Mouse (Mus musculus): ENCODE data around the gene Itsn1. TPM values are rescaled to one million over a fixed set of nuclear protein-coding genes. Genes with fewer than 3 reads are reported as not detected.
A peak's percentile ranks its signal among the peaks of the same experiment; 100 is the strongest.

Gene Itsn1
- polyA plus RNA-seq, 1 experiment from 2014 or later: 7.8 TPM

DNA sequence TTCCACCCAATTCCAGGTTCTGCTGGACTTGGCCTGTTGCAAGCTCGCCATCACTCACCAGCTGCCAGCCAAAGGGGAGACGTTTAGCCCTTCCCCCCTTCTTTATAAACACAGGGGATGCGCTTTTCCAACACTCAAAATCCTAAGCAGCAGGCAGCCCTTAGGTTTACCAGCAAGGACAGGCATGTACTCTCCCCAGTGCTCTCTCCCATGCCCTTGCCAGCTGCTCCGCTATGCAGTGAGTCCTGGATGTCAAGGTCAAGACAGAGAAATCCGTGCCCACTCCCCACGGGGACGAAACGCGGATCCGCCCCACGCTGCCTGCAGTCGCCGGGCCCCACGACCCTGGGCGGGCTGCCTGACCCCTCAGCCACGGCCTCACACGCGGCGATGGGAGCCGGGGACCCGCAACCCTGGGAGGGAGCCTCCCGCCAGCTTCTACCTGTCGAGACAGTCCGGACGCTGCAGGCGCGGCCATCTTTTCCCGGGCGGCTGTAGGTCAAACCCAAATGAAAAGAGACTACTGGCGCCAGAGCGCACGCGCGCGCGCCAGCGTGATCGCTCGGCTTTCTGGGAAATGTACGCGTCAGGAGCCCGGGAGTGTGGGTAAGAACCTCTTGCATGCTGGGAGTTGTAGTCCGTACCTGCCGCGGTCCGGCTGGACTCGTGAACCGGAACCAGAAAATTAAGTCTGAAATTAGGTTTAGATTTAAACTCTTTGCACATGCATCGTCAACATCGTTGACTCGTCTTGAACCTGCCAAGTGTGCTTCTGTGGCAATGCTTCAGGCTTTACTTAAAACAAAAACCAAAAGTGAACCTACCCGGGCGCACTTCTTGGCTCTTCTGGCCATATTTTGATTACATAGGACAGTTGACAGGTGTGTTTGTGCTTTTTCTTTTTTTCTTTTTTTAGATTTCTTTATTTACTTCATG is 202.3 kb downstream of the Itsn1 start:
- peak; percentile 96 for ATAC-seq (ENCODE audit: low FRiP score, low TSS enrichment)
- TF ChIP-seq CTCF (IDR thresholded peaks at IDR 0.05; ENCODE audit: low read depth) (no peak), EP300 (optimal IDR thresholded peaks at IDR 0.05) (peak; percentile 45)
- WGBS: under 1% methylated on average over 53 of the region's 53 CpGs

DNA sequence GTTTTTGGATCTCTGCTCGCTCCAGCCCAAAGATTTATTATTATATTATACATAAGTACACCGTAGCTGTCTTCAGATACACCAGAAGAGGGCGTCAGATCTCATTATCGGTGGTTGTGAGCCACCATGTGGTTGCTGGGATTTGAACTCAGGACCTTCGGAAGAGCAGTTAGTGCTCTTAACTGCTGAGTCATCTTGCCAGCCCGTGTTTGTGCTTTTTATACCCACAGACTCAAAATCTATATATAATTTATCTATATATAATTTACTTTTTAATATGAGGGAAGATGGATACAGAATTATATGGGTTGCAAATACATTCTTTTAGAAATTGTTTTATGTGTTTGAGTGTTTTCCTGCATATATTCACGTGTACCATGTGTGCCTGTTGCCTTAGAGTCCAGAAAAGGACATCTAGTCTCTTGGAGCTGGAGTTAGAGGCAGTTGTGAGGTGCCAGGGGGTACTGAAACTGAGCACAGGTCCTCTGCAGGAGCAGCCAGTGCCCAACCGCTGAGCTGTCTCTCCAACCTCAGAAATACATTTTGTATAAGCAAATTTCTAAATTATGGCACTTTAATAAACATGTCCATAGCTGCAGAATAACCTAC is 203.1 kb downstream of the Itsn1 start:
- ATAC-seq (ENCODE audit: low FRiP score, low TSS enrichment): no peak
- Histone ChIP-seq H3K4me1 (replicated peaks; ENCODE audit: control insufficient read depth, insufficient read depth) (no peaks in the 10 kb centered on the region), H3K4me2 (replicated peaks; ENCODE audit: low read depth) (peak overlapping the region; percentile 57), H3K27ac (replicated peaks) (no peak overlapping the region), H3K4me3 (ENCODE audit: low read depth, low read length) (peak overlapping the region; percentile 98), H3K9me3 (ENCODE audit: control insufficient read depth, low read length) (no peaks in the 10 kb centered on the region), H3K36me3 (ENCODE audit: control insufficient read depth, insufficient read depth, low read length) (peaks cover 13% of the 10 kb centered on the region), H3K9ac (ENCODE audit: low read length) (no peak overlapping the region), H3K27me3 (ENCODE audit: control insufficient read depth, insufficient read depth, low read length) (no peaks in the 10 kb centered on the region)
- TF ChIP-seq CTCF (IDR thresholded peaks at IDR 0.05; ENCODE audit: low read depth) (peak; percentile 44), EP300 (optimal IDR thresholded peaks at IDR 0.05) (no peak)
- WGBS: 43% methylated on average over 8 of the region's 8 CpGs
- DNase-seq (ENCODE audit: low spot score): peak; percentile 11

More for the DNA sequence above, 202.3 kb downstream of the Itsn1 start:
- Histone ChIP-seq H3K4me2 (replicated peaks; ENCODE audit: low read depth) (peak overlapping the region; percentile 70), H3K4me1 (replicated peaks; ENCODE audit: control insufficient read depth, insufficient read depth) (no peaks in the 10 kb centered on the region), H3K4me3 (ENCODE audit: low read depth, low read length) (peak overlapping the region; percentile 98), H3K27me3 (ENCODE audit: control insufficient read depth, insufficient read depth, low read length) (no peaks in the 10 kb centered on the region), H3K27ac (replicated peaks) (peak overlapping the region; percentile 91), H3K9me3 (ENCODE audit: control insufficient read depth, low read length) (no peaks in the 10 kb centered on the region), H3K36me3 (ENCODE audit: control insufficient read depth, insufficient read depth, low read length) (peaks cover 16% of the 10 kb centered on the region), H3K9ac (ENCODE audit: low read length) (peak overlapping the region; percentile 97)
- peak; percentile 96 for DNase-seq (ENCODE audit: low spot score)

DNA sequence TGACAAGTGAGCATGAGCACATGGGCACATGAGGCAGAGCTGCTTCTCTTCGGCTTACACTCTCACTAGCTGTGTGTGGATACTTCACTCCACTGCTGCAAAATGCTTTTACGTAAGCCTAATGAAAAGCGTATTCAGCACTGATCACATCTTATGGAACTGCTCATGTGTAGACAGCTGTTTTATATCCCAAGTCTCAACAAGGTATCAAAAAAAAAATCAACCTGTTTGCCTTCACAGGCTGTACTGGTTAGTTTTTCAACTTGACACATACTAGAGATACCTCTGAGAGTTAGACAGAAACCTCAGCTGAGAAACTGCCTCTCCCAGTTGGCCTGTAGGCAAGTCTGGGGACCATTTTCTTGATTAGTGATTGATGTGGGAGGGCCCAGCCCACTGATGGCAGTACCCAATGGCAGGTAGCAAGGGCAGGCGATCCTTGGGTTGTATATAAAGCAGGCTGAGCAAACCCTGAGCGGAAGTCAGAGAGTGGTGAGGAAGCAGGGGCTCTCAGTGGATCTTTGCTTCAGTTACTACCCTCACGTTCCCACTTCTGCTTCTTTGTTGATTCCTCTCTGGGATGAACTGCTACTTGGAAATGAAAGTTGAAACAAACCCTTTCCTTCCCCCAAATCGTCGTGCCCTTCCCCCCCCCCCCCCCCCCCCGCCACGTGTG is 203.9 kb downstream of the Itsn1 start:
- 53% methylated on average over 8 of the region's 10 CpGs for WGBS
- TF ChIP-seq CTCF (IDR thresholded peaks at IDR 0.05; ENCODE audit: low read depth) (no peak), EP300 (optimal IDR thresholded peaks at IDR 0.05) (no peak)
- H3K36me3 ChIP-seq (ENCODE audit: control insufficient read depth, insufficient read depth, low read length): peaks cover 5% of the 10 kb centered on the region
- DNase-seq (ENCODE audit: low spot score) (peak; percentile 14), ATAC-seq (ENCODE audit: low FRiP score, low TSS enrichment) (no peak)
- no peak overlapping the region for H3K4me2 ChIP-seq (replicated peaks; ENCODE audit: low read depth)
- H3K27ac ChIP-seq (replicated peaks): no peak overlapping the region
- H3K9me3 ChIP-seq (ENCODE audit: control insufficient read depth, low read length): no peaks in the 10 kb centered on the region
- no peaks in the 10 kb centered on the region for H3K27me3 ChIP-seq (ENCODE audit: control insufficient read depth, insufficient read depth, low read length)
- H3K4me1 ChIP-seq (replicated peaks; ENCODE audit: control insufficient read depth, insufficient read depth): no peaks in the 10 kb centered on the region
- H3K4me3 ChIP-seq (ENCODE audit: low read depth, low read length): no peak overlapping the region
- no peak overlapping the region for H3K9ac ChIP-seq (ENCODE audit: low read length)

DNA sequence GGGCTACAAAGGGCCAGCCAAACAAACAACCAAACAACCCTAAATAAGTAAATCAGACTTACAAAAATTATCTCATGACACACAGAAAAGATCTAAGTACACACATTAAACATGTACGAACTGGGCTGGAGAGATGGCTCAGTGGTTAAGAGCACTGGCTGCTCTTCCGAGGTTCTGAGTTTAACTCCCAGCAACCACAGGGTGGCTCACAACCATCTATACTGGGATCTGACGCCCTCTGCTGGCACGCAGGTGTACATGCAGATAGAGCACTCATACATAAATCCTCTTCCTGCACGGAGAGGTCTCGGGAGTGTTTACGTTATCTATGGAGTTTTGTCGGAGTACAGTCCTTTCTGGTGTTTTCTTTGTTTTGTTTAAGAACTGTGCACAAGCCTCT is 206.0 kb downstream of the Itsn1 start:
- no peaks in the 10 kb centered on the region for H3K27me3 ChIP-seq (ENCODE audit: control insufficient read depth, insufficient read depth, low read length)
- TF ChIP-seq EP300 (optimal IDR thresholded peaks at IDR 0.05): no peak
- peak; percentile 89 for TF ChIP-seq CTCF (IDR thresholded peaks at IDR 0.05; ENCODE audit: low read depth)
- H3K4me3 ChIP-seq (ENCODE audit: low read depth, low read length): no peak overlapping the region
- ATAC-seq (ENCODE audit: low FRiP score, low TSS enrichment) (no peak), DNase-seq (ENCODE audit: low spot score) (peak; percentile 69)
- no peaks in the 10 kb centered on the region for H3K9me3 ChIP-seq (ENCODE audit: control insufficient read depth, low read length)
- H3K4me2 ChIP-seq (replicated peaks; ENCODE audit: low read depth): no peak overlapping the region
- no peak overlapping the region for H3K27ac ChIP-seq (replicated peaks)
- WGBS: 30% methylated on average over 8 of the region's 8 CpGs
- H3K9ac ChIP-seq (ENCODE audit: low read length): no peak overlapping the region
- no peaks in the 10 kb centered on the region for H3K36me3 ChIP-seq (ENCODE audit: control insufficient read depth, insufficient read depth, low read length)
- no peaks in the 10 kb centered on the region for H3K4me1 ChIP-seq (replicated peaks; ENCODE audit: control insufficient read depth, insufficient read depth)

DNA sequence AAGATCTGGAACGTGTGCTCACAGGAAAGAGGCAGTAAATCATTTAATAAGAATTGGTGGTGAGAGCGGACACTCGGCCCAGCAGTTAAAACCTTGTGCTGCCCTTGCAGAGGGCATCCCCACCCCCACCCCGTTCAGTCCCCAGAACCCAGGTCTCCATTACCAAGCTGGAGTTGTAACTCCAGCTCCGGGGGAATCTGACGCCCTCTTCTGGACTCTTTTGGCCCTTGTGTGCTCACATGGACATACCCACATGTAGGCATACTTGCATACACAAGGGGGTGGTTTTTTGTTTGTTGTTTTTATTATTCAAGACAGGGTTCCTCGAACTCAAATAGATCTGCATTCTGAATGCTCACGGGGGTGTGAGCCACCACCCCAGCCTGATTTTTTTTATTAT is 206.6 kb downstream of the Itsn1 start:
- Histone ChIP-seq H3K4me1 (replicated peaks; ENCODE audit: control insufficient read depth, insufficient read depth) (no peaks in the 10 kb centered on the region), H3K9ac (ENCODE audit: low read length) (no peak overlapping the region), H3K36me3 (ENCODE audit: control insufficient read depth, insufficient read depth, low read length) (no peaks in the 10 kb centered on the region), H3K4me3 (ENCODE audit: low read depth, low read length) (no peak overlapping the region), H3K27me3 (ENCODE audit: control insufficient read depth, insufficient read depth, low read length) (no peaks in the 10 kb centered on the region), H3K27ac (replicated peaks) (no peak overlapping the region), H3K9me3 (ENCODE audit: control insufficient read depth, low read length) (no peaks in the 10 kb centered on the region), H3K4me2 (replicated peaks; ENCODE audit: low read depth) (no peak overlapping the region)
- TF ChIP-seq CTCF (IDR thresholded peaks at IDR 0.05; ENCODE audit: low read depth): peak; percentile 11; the same call in 1 of the 2 replicates
- no peak for TF ChIP-seq EP300 (optimal IDR thresholded peaks at IDR 0.05)
- ATAC-seq (ENCODE audit: low FRiP score, low TSS enrichment): no peak
- WGBS: 58% methylated on average over 8 of the region's 8 CpGs
- DNase-seq (ENCODE audit: low spot score): peak; percentile 15
